Mouse (Mus musculus) megakaryocyte, embryonic 14.5 days (primary cell): ENCODE measurements around the gene Saxo1.

ENCODE experiments used
- FLI1 ChIP-seq: IDR thresholded peaks from 2 replicates; pipeline ENCODE4 v1.6.1; 2012; ENCODE audit warnings: low read length, inconsistent platforms, mixed read lengths
- GATA1 ChIP-seq: IDR thresholded peaks from 3 replicates; pipeline ENCODE4 v1.6.1; 2012; ENCODE audit warnings: mixed read lengths, low read length, inconsistent platforms, borderline replicate concordance

- no peak for TF ChIP-seq GATA1
- TF ChIP-seq FLI1: no peak
These were observed at the start of gene Saxo1 for GRCm38 (mm10) chr4:86558228-86558627.
